Mouse (Mus musculus) skeletal muscle tissue, adult 2 months (tissue): ENCODE results near the gene Gabra5.

ENCODE experiments used
- DNase-seq: peaks from one replicate; pipeline ENCODE4 v3.0.0-alpha.2; 2012; ENCODE audit warnings: low read depth, low spot score

Gene Gabra5

GRCm38 (mm10) chr7:57386517-57387340 is 123.1 kb downstream of the Gabra5 start, which contains the start of gene Gabrg3:
Gabrg3 (minus strand) TSS chr7:57387188.
- DNase-seq = no peak

- no peak for DNase-seq
Observed at GRCm38 (mm10) chr7:57384112-57384511, 125.7 kb downstream of the Gabra5 start.

DNA sequence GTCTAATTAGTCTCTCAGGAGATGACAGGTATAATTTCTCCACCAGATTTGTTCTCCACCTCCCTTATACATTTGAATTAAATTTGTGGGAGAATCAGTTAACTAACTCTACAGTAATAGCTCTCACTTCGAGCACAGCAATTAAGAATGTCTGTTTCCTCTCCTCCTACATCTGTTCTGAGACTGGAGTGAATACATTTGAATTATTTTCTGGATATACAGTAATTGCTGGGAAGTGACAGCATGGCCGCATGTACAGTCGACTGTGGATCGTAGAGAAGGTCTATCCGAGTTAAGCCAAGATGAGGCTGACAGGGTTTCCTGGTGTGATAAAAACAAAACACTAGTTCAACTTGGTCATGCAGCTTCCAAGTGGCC is 143.9 kb downstream of the Gabra5 start:
- DNase-seq = no peak

DNA sequence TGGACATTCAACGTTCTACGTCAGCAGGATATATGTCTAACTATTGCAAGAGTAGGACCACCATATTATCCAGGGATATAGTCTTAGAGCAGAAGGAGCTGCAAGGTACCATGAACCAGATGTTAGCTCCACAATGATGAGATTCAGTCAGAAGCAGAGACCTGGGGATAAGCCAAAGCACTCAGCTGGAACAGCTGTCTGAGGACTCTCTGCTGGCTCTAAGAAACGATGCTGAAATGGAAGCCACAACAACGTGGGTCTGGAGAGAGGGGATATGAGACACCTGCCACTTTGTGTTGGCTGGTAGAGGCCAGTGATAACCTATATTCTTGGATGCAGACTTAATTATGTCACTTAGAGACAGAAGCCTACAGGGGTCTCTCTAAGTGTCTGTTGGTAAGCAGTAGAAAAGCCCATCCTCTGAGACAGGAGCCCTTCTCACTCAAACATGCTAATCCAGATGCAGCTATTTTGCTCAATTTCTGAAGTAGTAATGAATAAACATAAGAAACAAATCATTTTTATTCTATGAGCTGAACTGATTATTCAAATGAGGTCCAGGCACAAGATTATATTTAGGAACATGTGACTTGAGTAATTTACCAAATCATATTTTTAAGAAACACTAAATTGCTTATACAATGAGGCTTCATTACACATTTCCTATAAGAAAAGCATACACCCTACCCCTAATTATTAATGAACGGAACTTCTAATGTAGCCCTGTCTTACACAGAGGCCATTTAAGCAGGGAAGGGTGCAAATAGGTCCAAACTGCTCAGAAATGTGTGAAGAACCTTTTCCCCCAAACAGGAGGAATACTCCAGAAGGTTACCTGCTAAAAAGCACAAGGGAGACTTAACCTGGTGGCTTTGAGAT is 144.5 kb downstream of the Gabra5 start:
- DNase-seq = no peak

- DNase-seq = no peak
Observed at GRCm38 (mm10) chr7:57363812-57364211, 146.0 kb downstream of the Gabra5 start.

DNA sequence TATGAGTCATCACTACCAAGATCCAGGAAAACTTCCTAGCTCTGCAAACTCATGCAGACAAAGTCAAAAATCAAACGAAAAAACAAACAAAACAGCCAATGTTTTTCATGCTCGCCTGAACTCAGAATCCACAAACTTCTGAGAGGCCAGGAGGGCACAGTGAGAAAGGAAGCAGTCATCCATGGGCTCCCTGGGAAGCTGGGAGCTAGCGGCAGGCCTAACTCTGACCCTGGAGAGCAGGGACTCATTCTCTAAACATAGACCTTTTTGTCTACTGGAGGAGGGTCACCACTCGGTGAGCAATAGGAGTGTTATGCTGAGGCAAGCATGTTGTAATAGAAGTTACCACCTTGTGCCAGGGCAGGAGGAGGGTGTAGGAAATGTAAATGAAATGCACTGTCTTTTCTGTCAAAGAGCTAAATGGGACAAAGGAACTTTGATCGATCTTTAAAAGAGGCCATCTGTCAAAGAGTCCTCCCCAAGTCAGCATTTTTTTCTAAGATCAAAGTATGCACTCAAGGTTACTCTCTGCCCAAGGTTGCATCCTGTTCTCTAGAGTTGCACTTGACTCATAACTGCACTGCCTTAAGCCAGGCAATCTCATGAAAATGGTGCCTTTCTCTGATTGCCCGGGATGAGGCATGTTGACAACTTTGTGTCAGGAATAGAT is 151.9 kb downstream of the Gabra5 start:
- DNase-seq = no peak
